Mouse (Mus musculus) kidney, adult 2 months (tissue): Measurements from ENCODE around the gene Lrrc4.

Experiments used
- CTCF ChIP-seq: fragments of 200-500 bp; conservative IDR thresholded peaks from 2 replicates; pipeline ENCODE4 v1.5.1; 2011; ENCODE audit warnings: low read depth, mild to moderate bottlenecking, control low read depth, low read length, moderate library complexity, mixed read lengths; ENCODE audit not compliant: insufficient read depth, insufficient read length
- POLR2A ChIP-seq: fragments of 200-500 bp; IDR thresholded peaks from one replicate; pipeline ENCODE4 v1.6.1; 2011; ENCODE audit warnings: low read depth, low read length, control low read depth

DNA sequence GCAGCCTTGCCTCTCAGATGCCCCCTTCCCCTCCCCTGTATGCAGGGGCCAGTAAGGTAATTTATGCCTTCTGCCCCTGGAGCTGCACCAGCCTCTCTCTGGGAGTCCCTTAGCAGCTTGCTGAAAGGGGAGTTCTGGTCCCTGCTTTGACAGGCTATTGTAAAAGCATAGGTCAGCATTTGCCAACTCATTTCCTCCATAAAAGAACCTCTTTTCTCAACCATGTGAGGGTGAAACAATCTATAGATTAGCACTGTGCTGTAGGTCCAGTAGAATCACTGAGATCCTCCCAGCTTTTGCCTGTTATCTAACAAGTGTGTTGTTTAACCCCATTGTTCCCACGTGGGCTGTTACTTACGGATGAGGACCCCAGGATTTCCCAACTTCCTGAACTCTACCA lies 2.5 kb upstream of the Lrrc4 start:
- TF ChIP-seq CTCF (no peak), POLR2A (no peak)
